Mouse (Mus musculus) B cell, adult 62 days (primary cell): Measurements from ENCODE around the gene Pdss2. TPM values are rescaled to one million over a fixed set of nuclear protein-coding genes. Genes with fewer than 3 reads are reported as not detected.

Source experiments
- total RNA-seq: library from RNA; stranded (reverse); gene quantifications from 4 replicates; pipeline ENCODE4 v1.2.4, GENCODE M21; 2023

The Pdss2 gene
- total RNA-seq = 10.1 to 16.0 TPM (median 14.5 TPM) in 4 replicates

DNA sequence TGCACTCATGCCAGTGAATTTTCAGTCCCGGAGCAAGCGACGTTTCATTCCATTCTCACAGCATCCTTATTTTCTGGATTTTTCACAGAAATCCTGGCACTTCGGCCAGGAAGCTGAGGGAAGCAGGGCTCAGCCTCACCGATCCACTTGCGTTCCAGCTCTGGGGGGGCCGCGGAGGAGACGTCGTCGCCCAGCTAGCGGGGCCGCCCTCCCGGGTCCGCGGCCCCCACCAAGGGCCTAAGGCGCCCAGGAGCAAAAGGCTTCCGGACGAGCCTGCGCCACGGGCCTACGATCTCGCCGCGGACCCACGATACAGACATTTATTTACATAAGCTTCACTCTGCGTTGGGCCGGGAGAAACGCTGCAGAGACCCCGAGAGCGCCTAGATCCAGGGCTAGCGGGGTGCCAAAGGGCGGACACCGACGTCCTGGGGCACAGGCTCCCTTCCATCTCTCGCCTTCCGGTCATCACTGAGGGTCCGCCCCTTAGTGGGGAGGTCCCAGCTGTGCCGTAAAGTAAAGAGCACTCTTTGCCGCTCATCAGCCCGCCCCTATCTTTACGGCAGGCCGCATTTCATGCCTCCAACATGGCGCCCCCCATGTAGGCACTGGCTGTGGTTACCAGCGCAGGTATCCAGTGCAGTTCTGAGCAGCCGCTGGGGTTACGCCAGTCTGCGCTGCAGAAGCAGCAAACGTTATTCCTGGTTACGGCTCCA lies at the start of gene Pdss2:
Pdss2 (plus strand) TSS at position 577 of the 716 bp plus-strand sequence.

DNA sequence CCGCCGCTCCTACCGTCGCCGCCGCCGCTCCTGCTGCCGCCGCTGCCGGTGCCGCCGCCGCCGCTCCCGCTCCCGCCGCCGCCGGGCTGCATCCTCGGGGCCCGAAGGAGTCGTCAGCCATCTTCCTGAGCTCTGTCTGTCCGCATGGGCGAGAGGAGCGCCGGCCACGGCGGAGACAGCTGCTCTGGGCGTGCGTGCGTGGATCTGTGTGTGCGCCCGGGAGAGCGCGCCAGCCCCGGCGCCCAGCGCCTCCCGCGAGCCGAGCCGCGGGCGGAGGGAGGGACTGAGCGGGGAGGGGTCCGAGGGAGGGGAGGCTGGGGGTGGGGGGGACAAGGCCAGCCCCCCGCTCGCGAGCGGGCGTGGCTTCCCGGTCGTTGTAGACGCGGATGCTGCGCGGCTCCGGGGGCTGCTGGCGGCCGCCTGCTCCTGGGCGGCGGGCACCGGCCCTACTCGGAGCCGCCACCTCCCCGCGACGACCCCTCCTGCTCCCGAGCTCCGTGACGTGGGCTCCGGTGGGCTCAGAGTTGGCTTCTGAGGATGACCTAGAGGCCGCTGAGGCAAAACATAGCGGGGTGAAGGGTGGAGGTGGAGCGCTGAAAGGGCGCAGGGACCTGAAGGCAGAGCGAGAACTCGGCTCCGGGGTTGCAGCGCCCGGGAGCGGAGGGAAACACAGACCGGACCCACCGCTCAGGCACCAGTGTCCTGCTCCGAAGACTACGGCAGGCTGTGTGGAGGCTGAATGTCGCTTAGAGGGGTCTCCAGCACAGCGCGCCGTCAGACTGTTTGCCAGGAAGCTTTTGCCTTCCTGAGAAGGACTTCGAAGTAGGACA lies 46.7 kb upstream of the Pdss2 start, which contains the start of the genes Sobp and 9030612E09Rik:
Sobp (minus strand) TSS at position 205 of the 830 bp plus-strand sequence.
9030612E09Rik (plus strand) TSS at position 379 of the 830 bp plus-strand sequence.

DNA sequence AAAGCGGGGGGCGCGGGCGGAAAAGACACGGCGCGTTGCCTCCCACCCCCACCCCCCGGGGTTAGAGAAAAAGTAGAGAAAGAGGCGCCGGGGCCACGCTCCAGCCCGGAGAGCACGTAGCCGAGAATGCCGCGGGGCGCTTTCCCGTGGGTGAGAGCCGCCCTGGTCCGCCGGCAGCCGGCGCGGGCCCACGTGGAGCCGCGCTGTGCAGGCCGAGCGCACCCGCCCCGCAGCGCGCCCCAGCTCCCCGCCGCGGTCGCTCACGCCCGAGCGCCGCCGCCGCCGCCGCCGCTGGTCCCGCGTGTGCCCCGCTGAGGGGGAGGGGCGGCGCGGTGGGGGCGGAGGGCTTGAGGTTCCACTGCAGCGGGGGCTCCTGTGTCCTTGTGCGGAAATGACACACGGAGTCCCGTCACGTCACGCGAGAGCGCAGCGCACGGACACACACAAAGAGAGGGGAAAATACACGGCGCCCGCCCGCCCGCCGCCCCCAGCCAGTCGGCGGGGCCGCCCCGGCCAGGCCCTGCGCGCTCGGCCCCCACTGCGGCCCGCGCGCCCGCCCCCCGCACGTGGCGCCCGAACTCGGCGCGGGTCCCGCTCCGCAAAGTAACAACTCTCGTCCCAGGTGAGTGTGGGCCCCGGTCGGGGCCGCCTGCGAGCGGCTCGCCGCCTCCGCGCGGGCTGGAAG lies 257.6 kb downstream of the Pdss2 start, which contains the start of gene Bend3:
Bend3 (plus strand) TSS at position 81 of the 685 bp plus-strand sequence.

Other genes with a start within 250 kb of the Pdss2 start
- gene Sobp, start 47.0 kb upstream of the Pdss2 start, total RNA-seq = not detected in 4 replicates
- gene 9030612E09Rik, start 46.8 kb upstream of the Pdss2 start, total RNA-seq = not detected in 4 replicates